In genomic region chr6:47633467-47633866, GRCm38 (mm10) we compare ENCODE assay signal across 10 mouse cellular contexts. TPM values are rescaled to one million over a fixed set of nuclear protein-coding genes. Genes with fewer than 3 reads are reported as not detected.
A peak's percentile ranks its signal among the peaks of the same experiment; 100 is the strongest.
DNase-seq lines count a peak whose midpoint lies in the region; TF ChIP-seq lines count a peak whose summit lies in the region.
"Had no signal": no experiment of that assay in that cellular context is flagged by ENCODE, and none has a peak within 500 bp of the region (broad histone marks: within the 10 kb centered on the region; RNA-seq: fewer than 3 reads in every experiment).

No protein-coding gene starts in this region.

- no peaks in the 10 kb centered on the region for H3K4me1 ChIP-seq in liver, adult 2 months (ENCODE audit: control insufficient read depth, insufficient read depth, low read length)
- no peaks in the 10 kb centered on the region for H3K4me1 ChIP-seq in ES-E14 (ENCODE audit: control insufficient read depth in 2 of 2, insufficient read depth in 2 of 2, low read length in 2 of 2, poor library complexity in 1 of 2)

- in situ Hi-C loops in ES-E14 (cut with MboI; ENCODE audit: low sequenced_read_pairs in 2 of 2, unreplicated experiment in 2 of 2), result no loop called here

- no peak overlapping the region for H3K27ac ChIP-seq in liver, adult 2 months (replicated peaks; ENCODE audit: insufficient read depth, low read depth, low read length)
- H3K27ac ChIP-seq in ES-E14 (ENCODE audit: insufficient read depth, low read depth, low read length, poor library complexity, severe bottlenecking), result no peak overlapping the region

- no peak for TF ChIP-seq CTCF in liver, adult 2 months (IDR thresholded peaks at IDR 0.05; ENCODE audit: low read depth, low read length)

- no peaks in the 10 kb centered on the region for H3K36me3 ChIP-seq in liver, adult 2 months (ENCODE audit: control insufficient read depth, insufficient read depth, low read length)
- no peaks in the 10 kb centered on the region for H3K36me3 ChIP-seq in ES-E14 (ENCODE audit: control insufficient read depth, insufficient read depth, low read length, poor library complexity, severe bottlenecking)
- H3K36me3 ChIP-seq in splenic B cell, adult 2 months (ENCODE audit: control insufficient read depth, insufficient read depth, low read length, poor library complexity, severe bottlenecking), result no peaks in the 10 kb centered on the region

- TF ChIP-seq POLR2A in liver, adult 2 months (IDR thresholded peaks at IDR 0.05; ENCODE audit: extremely low read depth, insufficient read depth, low read length), result no peak

- H3K4me3 ChIP-seq in liver, adult 2 months (ENCODE audit: insufficient read depth, low read depth, low read length), result no peak overlapping the region
- H3K4me3 ChIP-seq in ES-E14 (ENCODE audit: insufficient read depth in 1 of 2, low read depth in 1 of 2, low read length in 2 of 2, poor library complexity in 1 of 2, severe bottlenecking in 1 of 2), result no peak overlapping the region

- no peaks in the 10 kb centered on the region for H3K9me3 ChIP-seq in ES-E14 (ENCODE audit: control insufficient read depth, insufficient read depth, low read depth, low read length)

- DNase-seq in liver, adult 2 months (ENCODE audit: extremely low read depth, low read depth, low spot score), result peak; percentile 19
- DNase-seq in liver (no peak), ES-E14 (ENCODE audit: low read depth, low spot score) (peak; percentile 42)
- peak; percentile 22 for DNase-seq in embryo, embryonic 10.5 days (ENCODE audit: low spot score)
- DNase-seq in splenic B cell, adult 2 months (ENCODE audit: low read depth, low spot score), result peak; percentile 73
- DNase-seq in right cerebral cortex, adult 18-20 months, result no peak
- DNase-seq in adrenal gland, postnatal 10 days, result no peak
- DNase-seq: adrenal gland, postnatal 25 days; cerebellum, postnatal 25 days; lung, adult 2 months had no signal

- no peaks in the 10 kb centered on the region for H3K79me2 ChIP-seq in liver, adult 2 months (ENCODE audit: control insufficient read depth, insufficient read depth, low read length)

- H3K27me3 ChIP-seq in liver, adult 2 months (ENCODE audit: control insufficient read depth, insufficient read depth, low read length), result no peaks in the 10 kb centered on the region
- H3K27me3 ChIP-seq in splenic B cell, adult 2 months (ENCODE audit: control insufficient read depth, insufficient read depth, low read length, poor library complexity, severe bottlenecking), result no peaks in the 10 kb centered on the region

- no peak overlapping the region for H3K9ac ChIP-seq in liver, adult 2 months (ENCODE audit: low read depth, low read length)
- no peak overlapping the region for H3K9ac ChIP-seq in ES-E14 (ENCODE audit: insufficient read depth, low read depth, low read length, poor library complexity, severe bottlenecking)

TF ChIP-seq in ES-E14, 5 proteins besides CTCF, POLR2A, EP300 and RAD21:
- no peak for TF ChIP-seq ZNF384 (IDR thresholded peaks at IDR 0.05; ENCODE audit: low read depth, low read length)
- TF ChIP-seq ZC3H11A (IDR thresholded peaks at IDR 0.05; ENCODE audit: borderline replicate concordance, low read depth, low read length), result peak; percentile 32; the same call in 1 of the 2 replicates
- no peak for TF ChIP-seq MAFK (IDR thresholded peaks at IDR 0.05; ENCODE audit: insufficient read depth, low read depth, low read length)
- no peak for TF ChIP-seq CHD2 (IDR thresholded peaks at IDR 0.05; ENCODE audit: low read depth, low read length)
- TF ChIP-seq HCFC1 (IDR thresholded peaks at IDR 0.05; ENCODE audit: borderline replicate concordance, insufficient read depth, low read length), result no peak

RNA-seq across cellular contexts. Expression of gene Ezh2, which starts 38.3 kb away (rescaled TPM):
- total RNA-seq in liver, adult 2 months (2014; rRNA removed), result 5.6 and 6.5 TPM in 2 replicates
- polyA plus RNA-seq in liver, adult 2 months (2012; rRNA removed), result 0.96 and 1.9 TPM in 2 replicates
- 63.8 and 68.9 TPM in 2 replicates for total RNA-seq in ES-E14 (2012; rRNA removed)
- 10 to 100 TPM; 32.9 to 48.1 TPM for total RNA-seq in adrenal gland, postnatal 10 days (2021)

Comparison
In these comparisons a context has a peak if more than half of its experiments do, and no peak if none do; other contexts are left out.
1. DNase-seq: peak in liver, adult 2 months (single experiment), ES-E14 (single experiment), embryo, embryonic 10.5 days (single experiment) and splenic B cell, adult 2 months (single experiment); none in liver (single experiment), right cerebral cortex, adult 18-20 months (single experiment) and adrenal gland, postnatal 10 days (single experiment).